Mouse (Mus musculus) ES-Bruce4 (cell line): ENCODE results near the gene Scube3.

Experiments
- EP300 ChIP-seq: IDR thresholded peaks from 2 replicates; pipeline ENCODE4 v1.6.1; 2011; ENCODE audit warnings: low read depth, low read length; ENCODE audit not compliant: insufficient read depth
- POLR2A ChIP-seq: IDR thresholded peaks from one replicate; pipeline ENCODE4 v1.8.1; 2011; ENCODE audit warnings: low read length; ENCODE audit not compliant: insufficient read depth

GRCm38 (mm10) chr17:28142700-28143610 lies 1.0 kb downstream of the Scube3 start:
- 0 out of 2 replicates have a peak, but pooled peaks have one; percentile 9 for TF ChIP-seq EP300
- TF ChIP-seq POLR2A, result no peak
